Mouse (Mus musculus): ENCODE measurements around the gene Myo18b. TPM values are rescaled to one million over a fixed set of nuclear protein-coding genes. Genes with fewer than 3 reads are reported as not detected.
A peak's percentile ranks its signal among the peaks of the same experiment; 100 is the strongest.

The Myo18b gene
- polyA plus RNA-seq, 1 experiment from 2014 or later: 22.2 TPM

- 81% methylated on average over 4 of the region's 4 CpGs for WGBS (ENCODE audit: insufficient replicate concordance)
- ATAC-seq (replicated peaks; ENCODE audit: insufficient number of reproducible peaks, low FRiP score, low TSS enrichment): no peak
- H3K27ac ChIP-seq (ENCODE audit: low read depth, low read length): no peak overlapping the region
- H3K9me3 ChIP-seq (replicated peaks; ENCODE audit: control insufficient read depth, low read length): no peaks in the 10 kb centered on the region
- H3K36me3 ChIP-seq (ENCODE audit: control insufficient read depth, insufficient read depth, low read length): peaks cover 7% of the 10 kb centered on the region; the same call in 1 of the 2 replicates
- H3K4me3 ChIP-seq (ENCODE audit: low read depth, low read length): no peak overlapping the region
- H3K4me2 ChIP-seq: no peak overlapping the region
- H3K9ac ChIP-seq (ENCODE audit: low read depth, low read length): no peak overlapping the region
- H3K4me1 ChIP-seq (ENCODE audit: control insufficient read depth, insufficient read depth, low read length): peaks cover 9% of the 10 kb centered on the region; the same call in 1 of the 2 replicates
- no peaks in the 10 kb centered on the region for H3K27me3 ChIP-seq (ENCODE audit: control insufficient read depth, insufficient read depth, low read length)
Observed at GRCm38 (mm10) chr5:112781231-112781630, 114.9 kb downstream of the Myo18b start.

DNA sequence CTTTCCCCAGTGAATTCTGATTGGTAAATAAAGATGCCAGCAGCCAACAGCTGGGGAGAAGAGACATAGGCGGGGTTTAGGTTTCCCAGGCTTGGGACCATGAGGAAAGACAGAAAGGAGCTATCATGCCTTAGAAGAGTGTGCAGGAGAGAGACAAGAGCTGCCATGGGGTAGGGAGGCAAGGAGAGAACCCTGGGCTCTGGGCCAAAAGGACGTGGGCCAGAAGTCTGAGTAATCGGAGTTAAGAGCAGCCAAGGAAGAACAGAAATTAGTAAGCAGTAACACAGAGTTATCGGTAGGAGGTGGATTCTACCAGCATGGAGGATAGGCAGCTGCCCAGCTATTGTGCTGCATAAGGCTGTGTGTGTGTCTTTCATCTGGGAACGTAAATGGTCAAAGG, 115.8 kb downstream of the Myo18b start:
- H3K27me3 ChIP-seq (ENCODE audit: control insufficient read depth, insufficient read depth, low read length): no peaks in the 10 kb centered on the region
- no peak overlapping the region for H3K4me3 ChIP-seq (ENCODE audit: low read depth, low read length)
- H3K4me2 ChIP-seq: no peak overlapping the region
- H3K9ac ChIP-seq (ENCODE audit: low read depth, low read length): no peak overlapping the region
- H3K4me1 ChIP-seq (ENCODE audit: control insufficient read depth, insufficient read depth, low read length): peaks cover 9% of the 10 kb centered on the region; the same call in 1 of the 2 replicates
- no peaks in the 10 kb centered on the region for H3K9me3 ChIP-seq (replicated peaks; ENCODE audit: control insufficient read depth, low read length)
- 68% methylated on average over 5 of the region's 5 CpGs for WGBS (ENCODE audit: insufficient replicate concordance)
- no peak for ATAC-seq (replicated peaks; ENCODE audit: insufficient number of reproducible peaks, low FRiP score, low TSS enrichment)
- H3K36me3 ChIP-seq (ENCODE audit: control insufficient read depth, insufficient read depth, low read length): peaks cover 7% of the 10 kb centered on the region; the same call in 1 of the 2 replicates
- no peak overlapping the region for H3K27ac ChIP-seq (ENCODE audit: low read depth, low read length)

GRCm38 (mm10) chr5:112776781-112777405, 119.3 kb downstream of the Myo18b start:
- no peaks in the 10 kb centered on the region for H3K9me3 ChIP-seq (replicated peaks; ENCODE audit: control insufficient read depth, low read length)
- H3K36me3 ChIP-seq (ENCODE audit: control insufficient read depth, insufficient read depth, low read length): 0 out of 2 replicates have a peak, but pooled peaks cover 7% of the 10 kb centered on the region
- H3K4me3 ChIP-seq (ENCODE audit: low read depth, low read length): no peak overlapping the region
- H3K9ac ChIP-seq (ENCODE audit: low read depth, low read length): no peak overlapping the region
- no peak overlapping the region for H3K27ac ChIP-seq (ENCODE audit: low read depth, low read length)
- WGBS (ENCODE audit: insufficient replicate concordance): 33% methylated on average over 15 of the region's 15 CpGs
- no peak for ATAC-seq (replicated peaks; ENCODE audit: insufficient number of reproducible peaks, low FRiP score, low TSS enrichment)
- H3K4me1 ChIP-seq (ENCODE audit: control insufficient read depth, insufficient read depth, low read length): peaks cover 10% of the 10 kb centered on the region; the same call in 1 of the 2 replicates
- 0 out of 2 replicates have a peak, but pooled peaks cover 2% of the 10 kb centered on the region for H3K27me3 ChIP-seq (ENCODE audit: control insufficient read depth, insufficient read depth, low read length)
- no peak overlapping the region for H3K4me2 ChIP-seq

GRCm38 (mm10) chr5:112773429-112773828, 122.7 kb downstream of the Myo18b start:
- ATAC-seq (replicated peaks; ENCODE audit: insufficient number of reproducible peaks, low FRiP score, low TSS enrichment): no peak
- no peak overlapping the region for H3K27ac ChIP-seq (ENCODE audit: low read depth, low read length)
- 37% methylated on average over 4 of the region's 4 CpGs for WGBS (ENCODE audit: insufficient replicate concordance)

DNA sequence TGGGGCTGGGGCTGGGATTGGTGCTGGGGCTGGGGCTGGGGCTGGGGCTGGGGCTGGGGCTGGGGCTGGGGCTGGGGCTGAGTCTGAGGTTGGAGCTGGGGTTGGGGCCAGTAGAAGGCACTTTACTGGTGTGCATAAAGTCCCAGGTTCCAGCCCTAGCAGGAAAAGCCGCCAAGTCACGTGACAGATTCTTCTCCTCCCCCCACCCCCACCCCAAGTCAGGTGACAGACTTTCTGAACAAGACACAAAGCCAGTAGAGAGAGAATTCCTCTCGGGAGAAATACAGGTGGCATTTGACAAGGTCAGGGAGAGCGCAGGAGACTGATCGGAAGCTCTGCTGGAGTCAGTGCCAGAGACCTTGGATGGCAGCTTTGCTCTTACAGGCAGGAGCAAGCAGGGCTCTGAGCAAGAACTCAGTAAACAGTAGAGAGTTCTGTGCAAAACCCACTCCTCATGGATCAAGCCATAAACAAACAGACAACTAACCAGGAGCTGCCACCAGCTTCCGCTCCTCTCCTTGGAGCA, 124.7 kb downstream of the Myo18b start:
- Histone ChIP-seq H3K4me1 (ENCODE audit: control insufficient read depth, insufficient read depth, low read length) (peaks cover 6% of the 10 kb centered on the region; the same call in 1 of the 2 replicates), H3K9me3 (replicated peaks; ENCODE audit: control insufficient read depth, low read length) (no peaks in the 10 kb centered on the region), H3K4me3 (ENCODE audit: low read depth, low read length) (no peak overlapping the region), H3K4me2 (no peak overlapping the region), H3K36me3 (ENCODE audit: control insufficient read depth, insufficient read depth, low read length) (peaks cover 10% of the 10 kb centered on the region; the same call in 1 of the 2 replicates), H3K9ac (ENCODE audit: low read depth, low read length) (no peak overlapping the region), H3K27ac (ENCODE audit: low read depth, low read length) (0 out of 2 replicates have a peak overlapping the region, but pooled peaks have one; percentile 35), H3K27me3 (ENCODE audit: control insufficient read depth, insufficient read depth, low read length) (0 out of 2 replicates have a peak, but pooled peaks cover 2% of the 10 kb centered on the region)
- ATAC-seq (replicated peaks; ENCODE audit: insufficient number of reproducible peaks, low FRiP score, low TSS enrichment): no peak
- 54% methylated on average over 6 of the region's 6 CpGs for WGBS (ENCODE audit: insufficient replicate concordance)

More at GRCm38 (mm10) chr5:112773429-112773828, 122.7 kb downstream of the Myo18b start:
- no peaks in the 10 kb centered on the region for H3K9me3 ChIP-seq (replicated peaks; ENCODE audit: control insufficient read depth, low read length)
- H3K36me3 ChIP-seq (ENCODE audit: control insufficient read depth, insufficient read depth, low read length): peaks cover 10% of the 10 kb centered on the region; the same call in 1 of the 2 replicates
- no peak overlapping the region for H3K4me3 ChIP-seq (ENCODE audit: low read depth, low read length)
- H3K27me3 ChIP-seq (ENCODE audit: control insufficient read depth, insufficient read depth, low read length): 0 out of 2 replicates have a peak, but pooled peaks cover 2% of the 10 kb centered on the region
- H3K4me2 ChIP-seq: no peak overlapping the region
- H3K4me1 ChIP-seq (ENCODE audit: control insufficient read depth, insufficient read depth, low read length): peaks cover 15% of the 10 kb centered on the region; the same call in 1 of the 2 replicates
- H3K9ac ChIP-seq (ENCODE audit: low read depth, low read length): no peak overlapping the region

- no peak for ATAC-seq (replicated peaks; ENCODE audit: insufficient number of reproducible peaks, low FRiP score, low TSS enrichment)
- H3K9ac ChIP-seq (ENCODE audit: low read depth, low read length): no peak overlapping the region
- no peak overlapping the region for H3K4me2 ChIP-seq
- no peaks in the 10 kb centered on the region for H3K9me3 ChIP-seq (replicated peaks; ENCODE audit: control insufficient read depth, low read length)
- 33% methylated on average over 4 of the region's 4 CpGs for WGBS (ENCODE audit: insufficient replicate concordance)
- no peak overlapping the region for H3K27ac ChIP-seq (ENCODE audit: low read depth, low read length)
- H3K36me3 ChIP-seq (ENCODE audit: control insufficient read depth, insufficient read depth, low read length): peaks cover 5% of the 10 kb centered on the region; the same call in 1 of the 2 replicates
- H3K4me3 ChIP-seq (ENCODE audit: low read depth, low read length): no peak overlapping the region
- H3K4me1 ChIP-seq (ENCODE audit: control insufficient read depth, insufficient read depth, low read length): peaks cover 6% of the 10 kb centered on the region; the same call in 1 of the 2 replicates
- no peaks in the 10 kb centered on the region for H3K27me3 ChIP-seq (ENCODE audit: control insufficient read depth, insufficient read depth, low read length)
Observed at GRCm38 (mm10) chr5:112769721-112770119, 126.4 kb downstream of the Myo18b start.

DNA sequence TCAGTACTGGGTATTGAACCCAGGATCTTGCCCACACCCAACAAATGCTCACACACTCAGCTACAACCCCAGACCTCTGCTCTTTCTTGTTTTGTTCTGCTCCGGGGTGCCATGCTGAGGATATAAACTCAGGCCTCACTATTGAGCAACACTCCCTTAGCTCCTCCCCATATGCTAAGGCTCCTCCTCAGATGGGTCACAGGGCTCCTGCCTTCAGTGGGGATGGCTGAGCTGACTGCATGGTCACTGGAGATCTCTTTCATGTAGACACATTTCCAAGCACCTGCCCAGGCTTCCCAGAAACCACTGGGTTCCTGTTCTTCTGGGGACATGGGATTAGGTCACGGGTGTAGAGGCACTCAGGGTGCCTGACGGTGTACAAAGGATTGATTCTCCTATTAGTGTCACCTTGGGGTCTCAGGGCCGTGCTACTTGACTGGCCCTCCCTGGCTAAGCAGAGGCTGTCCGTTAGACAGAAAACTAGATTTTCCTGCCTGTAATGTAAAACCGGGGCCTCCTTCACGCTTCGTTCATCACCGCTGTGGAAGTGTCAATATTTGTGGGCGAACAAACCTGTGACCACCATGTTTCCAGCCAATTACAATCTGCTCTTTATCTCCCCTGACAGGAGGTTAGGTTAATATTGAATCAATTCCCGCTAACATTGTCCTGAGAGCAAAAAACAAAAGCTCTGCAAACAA, 127.0 kb downstream of the Myo18b start:
- peaks cover 5% of the 10 kb centered on the region; the same call in 1 of the 2 replicates for H3K36me3 ChIP-seq (ENCODE audit: control insufficient read depth, insufficient read depth, low read length)
- no peaks in the 10 kb centered on the region for H3K27me3 ChIP-seq (ENCODE audit: control insufficient read depth, insufficient read depth, low read length)
- no peaks in the 10 kb centered on the region for H3K9me3 ChIP-seq (replicated peaks; ENCODE audit: control insufficient read depth, low read length)
- peaks cover 6% of the 10 kb centered on the region; the same call in 1 of the 2 replicates for H3K4me1 ChIP-seq (ENCODE audit: control insufficient read depth, insufficient read depth, low read length)
- WGBS (ENCODE audit: insufficient replicate concordance): 54% methylated on average over 11 of the region's 11 CpGs
- H3K27ac ChIP-seq (ENCODE audit: low read depth, low read length): no peak overlapping the region
- ATAC-seq (replicated peaks; ENCODE audit: insufficient number of reproducible peaks, low FRiP score, low TSS enrichment): no peak
- no peak overlapping the region for H3K9ac ChIP-seq (ENCODE audit: low read depth, low read length)
- H3K4me3 ChIP-seq (ENCODE audit: low read depth, low read length): no peak overlapping the region
- H3K4me2 ChIP-seq: no peak overlapping the region

DNA sequence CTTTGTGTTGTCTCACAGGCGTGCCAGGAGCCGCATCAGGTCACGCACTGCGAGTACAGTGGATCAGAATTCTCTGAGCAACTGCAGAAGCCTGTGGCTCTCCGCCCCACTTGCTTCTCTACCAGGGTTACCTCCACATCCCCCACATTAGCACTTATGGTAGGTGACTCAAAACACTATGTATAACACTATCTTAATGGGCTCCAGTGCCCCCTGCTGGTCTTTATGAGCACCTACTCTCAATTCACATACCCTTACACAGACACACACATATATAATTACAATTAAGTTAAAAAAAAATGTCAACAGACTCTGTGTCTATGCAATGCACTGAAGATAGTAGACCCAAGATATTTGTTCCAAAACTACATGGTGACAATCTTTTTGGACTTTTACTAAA, 127.6 kb downstream of the Myo18b start:
- Histone ChIP-seq H3K4me3 (ENCODE audit: low read depth, low read length) (no peak overlapping the region), H3K9me3 (replicated peaks; ENCODE audit: control insufficient read depth, low read length) (no peaks in the 10 kb centered on the region), H3K27me3 (ENCODE audit: control insufficient read depth, insufficient read depth, low read length) (no peaks in the 10 kb centered on the region), H3K4me1 (ENCODE audit: control insufficient read depth, insufficient read depth, low read length) (peaks cover 6% of the 10 kb centered on the region; the same call in 1 of the 2 replicates), H3K36me3 (ENCODE audit: control insufficient read depth, insufficient read depth, low read length) (peaks cover 5% of the 10 kb centered on the region; the same call in 1 of the 2 replicates), H3K4me2 (no peak overlapping the region), H3K9ac (ENCODE audit: low read depth, low read length) (no peak overlapping the region), H3K27ac (ENCODE audit: low read depth, low read length) (no peak overlapping the region)
- no peak for ATAC-seq (replicated peaks; ENCODE audit: insufficient number of reproducible peaks, low FRiP score, low TSS enrichment)
- WGBS (ENCODE audit: insufficient replicate concordance): 87% methylated on average over 5 of the region's 5 CpGs
